Mouse (Mus musculus) frontal cortex, adult 2 months (tissue): Measurements from ENCODE around the gene Msh6. TPM values are rescaled to one million over a fixed set of nuclear protein-coding genes. Genes with fewer than 3 reads are reported as not detected.

Source experiments
- polyA plus RNA-seq: library from polyadenylated mRNA; depleted of rRNA; stranded (reverse); fragments of >200 nt; gene quantifications from 2 replicates; pipeline ENCODE4 v1.2.3, GENCODE M21; 2012; rRNA removed

The Msh6 gene
- polyA plus RNA-seq, 1 experiment = 8.6 TPM

Other genes with a start within 250 kb of the Msh6 start
- gene Kcnk12, start 177.1 kb upstream of the Msh6 start, polyA plus RNA-seq = 14.9 and 20.9 TPM in 2 replicates
- gene Rpl36-ps4, start 54.1 kb upstream of the Msh6 start, polyA plus RNA-seq = not detected in 2 replicates
- gene Fbxo11, start 90.2 kb downstream of the Msh6 start, polyA plus RNA-seq = 83.2 and 87.1 TPM in 2 replicates